Mouse (Mus musculus) myocyte (in vitro differentiated cells): ENCODE results near the gene Mrpl14. TPM values are rescaled to one million over a fixed set of nuclear protein-coding genes. Genes with fewer than 3 reads are reported as not detected.

Source experiments
- H3K27me3 ChIP-seq: one replicate; pipeline ENCODE4 v1.6.1; 2011; ENCODE audit not compliant: control insufficient read depth, insufficient read depth, insufficient read length
- H3K36me3 ChIP-seq: one replicate; pipeline ENCODE4 v1.6.1; 2011; ENCODE audit not compliant: control insufficient read depth, insufficient read depth
- H3K4me2 ChIP-seq: one replicate; pipeline ENCODE4 v1.6.1; 2011; ENCODE audit warnings: low read depth, control low read depth
- H3K4me3 ChIP-seq: one replicate; pipeline ENCODE4 v1.5.1; 2011; ENCODE audit warnings: mild to moderate bottlenecking, control low read depth, moderate library complexity
- H3K79me2 ChIP-seq: one replicate; pipeline ENCODE4 v1.6.1; 2011; ENCODE audit not compliant: control insufficient read depth, insufficient read depth
- H3ac ChIP-seq: one replicate; pipeline ENCODE4 v1.6.1; 2011; ENCODE audit not compliant: control insufficient read depth, insufficient read length
- CEBPB ChIP-seq: IDR thresholded peaks from 2 replicates; pipeline ENCODE4 v1.6.1; 2011; ENCODE audit warnings: mild to moderate bottlenecking, moderate library complexity; ENCODE audit not compliant: poor library complexity, insufficient read depth, severe bottlenecking
- E2F4 ChIP-seq: IDR thresholded peaks from one replicate; pipeline ENCODE4 v1.6.1; 2011; ENCODE audit warnings: mild to moderate bottlenecking, control low read depth, moderate library complexity; ENCODE audit not compliant: insufficient read depth
- MAX ChIP-seq: IDR thresholded peaks from one replicate; pipeline ENCODE4 v1.6.1; 2011; ENCODE audit warnings: low read depth, mild to moderate bottlenecking, control low read depth
- MYOD1 ChIP-seq, 3 experiments: IDR thresholded peaks; one replicate each; pipeline ENCODE4 v1.6.1; 2011; ENCODE audit warnings: control low read depth in 2 of 3, low read depth in 2 of 3, mild to moderate bottlenecking in 2 of 3, moderate library complexity in 1 of 3; ENCODE audit not compliant: insufficient read length in 2 of 3, control insufficient read depth in 1 of 3
- MYOG ChIP-seq, 3 experiments: IDR thresholded peaks; one replicate each; pipeline ENCODE4 v1.6.1; 2011; ENCODE audit warnings: control low read depth in 2 of 3, low read depth in 2 of 3, mild to moderate bottlenecking in 2 of 3; ENCODE audit not compliant: insufficient read length in 2 of 3, control insufficient read depth in 1 of 3, insufficient read depth in 1 of 3
- POLR2A ChIP-seq: IDR thresholded peaks from one replicate; pipeline ENCODE4 v1.6.1; 2011; ENCODE audit warnings: low read depth, mild to moderate bottlenecking, control low read depth, moderate library complexity; ENCODE audit not compliant: insufficient read length
- POLR2AphosphoS2 ChIP-seq: IDR thresholded peaks from one replicate; pipeline ENCODE4 v1.6.1; 2011; ENCODE audit warnings: low read depth, control low read depth; ENCODE audit not compliant: insufficient read length
- REST ChIP-seq: IDR thresholded peaks from one replicate; pipeline ENCODE4 v1.6.1; 2011; ENCODE audit warnings: mild to moderate bottlenecking, control low read depth, moderate library complexity; ENCODE audit not compliant: insufficient read depth, insufficient read length
- SRF ChIP-seq: IDR thresholded peaks from one replicate; pipeline ENCODE4 v1.6.1; 2011; ENCODE audit warnings: low read depth; ENCODE audit not compliant: control insufficient read depth, insufficient read length
- TCF12 ChIP-seq: IDR thresholded peaks from one replicate; pipeline ENCODE4 v1.6.1; 2011; ENCODE audit warnings: mild to moderate bottlenecking, control low read depth; ENCODE audit not compliant: poor library complexity, insufficient read depth, severe bottlenecking
- TCF3 ChIP-seq: IDR thresholded peaks from one replicate; pipeline ENCODE4 v1.6.1; 2011; ENCODE audit warnings: low read depth, control low read depth; ENCODE audit not compliant: insufficient read length
- USF1 ChIP-seq: IDR thresholded peaks from one replicate; pipeline ENCODE4 v1.6.1; 2011; ENCODE audit warnings: low read depth, mild to moderate bottlenecking, control low read depth, moderate library complexity
- polyA plus RNA-seq: library from polyadenylated mRNA; unstranded; fragments of >200 nt; fragmentation: generic; extraction: Trizol; gene quantifications from one replicate; pipeline ENCODE4 v1.2.1, GENCODE M21; 2012; ENCODE audit warnings: missing spikeins

Mrpl14 gene
- polyA plus RNA-seq, 1 experiment: 276 TPM

DNA sequence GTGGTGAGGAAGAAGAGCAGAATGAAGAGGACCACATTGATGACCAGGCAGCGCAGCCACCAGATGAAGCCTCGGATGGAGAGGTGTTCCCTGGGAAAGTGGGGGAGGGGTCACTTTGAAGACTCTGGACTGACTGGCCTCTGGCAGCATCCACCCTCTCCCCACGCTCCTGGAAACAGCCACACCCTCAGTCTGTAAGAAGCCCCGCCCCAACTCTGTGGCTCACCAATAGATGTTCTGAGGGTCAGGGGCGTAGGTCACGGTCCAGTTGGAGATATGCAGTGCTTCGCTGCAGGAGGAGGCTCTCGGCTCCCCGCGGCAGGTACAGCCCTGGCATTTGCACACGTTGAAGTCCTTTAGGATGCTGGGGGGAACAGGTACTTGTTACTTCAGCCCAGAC is 20.0 kb upstream of the Mrpl14 start:
- Histone ChIP-seq H3K36me3 (peaks cover 6% of the 10 kb centered on the region), H3ac (no peak overlapping the region), H3K27me3 (no peaks in the 10 kb centered on the region), H3K79me2 (no peaks in the 10 kb centered on the region), H3K4me2 (no peak overlapping the region), H3K4me3 (no peak overlapping the region)
- TF ChIP-seq USF1 (no peak), MAX (no peak), TCF3 (no peak), CEBPB (no peak), E2F4 (no peak), POLR2AphosphoS2 (no peak), MYOD1 (IDR thresholded peaks at IDR 0.05; ENCODE audit: control insufficient read depth in 1 of 3, insufficient read length in 2 of 3, low read depth in 2 of 3) (no peak)

DNA sequence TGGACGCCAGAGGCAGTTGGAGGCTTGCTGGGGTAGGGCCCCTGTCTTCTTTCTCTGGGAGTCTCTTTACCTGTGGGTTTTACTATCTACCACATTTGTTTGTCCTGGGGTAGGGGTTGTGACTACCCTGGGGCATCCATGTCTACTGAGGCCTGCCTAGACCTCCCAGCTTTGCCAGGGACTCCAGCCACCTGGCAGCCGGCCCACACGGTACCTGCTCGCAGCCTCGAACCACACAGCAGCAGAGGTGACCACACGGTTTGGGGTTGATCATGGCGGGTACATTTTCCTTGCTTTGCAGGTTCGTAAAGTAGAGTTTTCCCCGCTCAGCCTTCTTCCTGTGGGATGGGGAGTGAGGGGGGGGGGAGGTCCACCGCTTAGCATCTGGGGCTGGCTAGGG is 18.6 kb upstream of the Mrpl14 start:
- H3K4me3 ChIP-seq: no peak overlapping the region
- H3ac ChIP-seq: no peak overlapping the region
- no peak overlapping the region for H3K4me2 ChIP-seq
- no peaks in the 10 kb centered on the region for H3K79me2 ChIP-seq
- peaks cover 8% of the 10 kb centered on the region for H3K36me3 ChIP-seq
- TF ChIP-seq E2F4: no peak
- no peak for TF ChIP-seq MYOG (IDR thresholded peaks at IDR 0.05; ENCODE audit: control insufficient read depth in 1 of 3, insufficient read depth in 1 of 3, insufficient read length in 2 of 3, low read depth in 2 of 3)
- TF ChIP-seq MYOD1 (IDR thresholded peaks at IDR 0.05; ENCODE audit: control insufficient read depth in 1 of 3, insufficient read length in 2 of 3, low read depth in 2 of 3): no peak
- TF ChIP-seq CEBPB: no peak
- no peak for TF ChIP-seq POLR2AphosphoS2
- TF ChIP-seq TCF3: no peak
- no peak for TF ChIP-seq TCF12
- no peak for TF ChIP-seq POLR2A
- no peak for TF ChIP-seq SRF
- TF ChIP-seq USF1: no peak
- no peak for TF ChIP-seq REST
- TF ChIP-seq MAX: no peak
- no peaks in the 10 kb centered on the region for H3K27me3 ChIP-seq

DNA sequence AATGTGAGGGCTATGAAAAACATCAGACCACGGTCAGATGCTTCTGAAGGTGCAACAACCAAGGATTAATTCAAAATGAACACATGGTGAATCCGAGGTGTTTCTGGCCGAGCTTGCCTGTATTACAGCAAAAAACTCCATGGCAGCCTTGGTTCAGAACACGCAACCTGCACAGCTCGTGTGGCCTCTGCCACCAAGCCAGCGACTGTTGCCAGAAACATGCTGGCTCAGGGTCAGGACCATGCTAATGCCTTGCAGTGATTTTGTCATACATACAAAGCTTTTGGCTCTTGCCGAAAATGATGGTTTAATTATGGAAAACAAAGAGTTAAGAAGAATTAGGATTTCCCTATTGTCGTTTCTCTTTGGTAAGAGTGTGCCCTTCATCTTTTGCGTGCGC is 18.1 kb upstream of the Mrpl14 start:
- Histone ChIP-seq H3ac (no peak overlapping the region), H3K36me3 (peaks cover 8% of the 10 kb centered on the region), H3K79me2 (no peaks in the 10 kb centered on the region), H3K27me3 (no peaks in the 10 kb centered on the region), H3K4me3 (no peak overlapping the region), H3K4me2 (no peak overlapping the region)
- TF ChIP-seq TCF12 (no peak), REST (no peak)

DNA sequence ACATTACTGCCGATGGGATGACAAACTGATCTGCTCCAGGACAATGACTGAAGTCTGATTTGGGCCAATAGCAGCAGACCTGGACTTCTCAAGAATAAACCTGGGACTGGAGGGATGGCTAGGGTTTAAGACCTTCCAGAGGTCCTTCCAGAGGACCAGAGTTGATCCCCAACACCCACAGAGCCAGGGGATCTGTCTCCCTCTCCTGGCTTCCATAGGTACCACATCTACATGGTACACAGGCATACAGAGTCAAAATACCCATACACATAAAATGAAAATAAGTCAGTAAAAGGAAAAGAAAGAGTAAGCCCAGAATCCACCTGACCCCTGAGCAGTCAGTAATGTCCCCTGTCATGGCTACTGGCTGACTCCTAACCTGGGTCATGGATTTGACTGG is 14.3 kb upstream of the Mrpl14 start:
- Histone ChIP-seq H3K79me2 (no peaks in the 10 kb centered on the region), H3K27me3 (no peaks in the 10 kb centered on the region), H3K4me3 (no peak overlapping the region), H3K36me3 (peaks cover 8% of the 10 kb centered on the region), H3K4me2 (no peak overlapping the region), H3ac (no peak overlapping the region)
- TF ChIP-seq MYOG (IDR thresholded peaks at IDR 0.05; ENCODE audit: control insufficient read depth in 1 of 3, insufficient read depth in 1 of 3, insufficient read length in 2 of 3, low read depth in 2 of 3): no peak
- no peak for TF ChIP-seq MAX
- no peak for TF ChIP-seq SRF
- no peak for TF ChIP-seq POLR2AphosphoS2
- TF ChIP-seq MYOD1 (IDR thresholded peaks at IDR 0.05; ENCODE audit: control insufficient read depth in 1 of 3, insufficient read length in 2 of 3, low read depth in 2 of 3): no peak
- TF ChIP-seq REST: no peak
- no peak for TF ChIP-seq CEBPB
- TF ChIP-seq TCF12: no peak
- no peak for TF ChIP-seq E2F4
- TF ChIP-seq POLR2A: no peak
- no peak for TF ChIP-seq USF1
- no peak for TF ChIP-seq TCF3

DNA sequence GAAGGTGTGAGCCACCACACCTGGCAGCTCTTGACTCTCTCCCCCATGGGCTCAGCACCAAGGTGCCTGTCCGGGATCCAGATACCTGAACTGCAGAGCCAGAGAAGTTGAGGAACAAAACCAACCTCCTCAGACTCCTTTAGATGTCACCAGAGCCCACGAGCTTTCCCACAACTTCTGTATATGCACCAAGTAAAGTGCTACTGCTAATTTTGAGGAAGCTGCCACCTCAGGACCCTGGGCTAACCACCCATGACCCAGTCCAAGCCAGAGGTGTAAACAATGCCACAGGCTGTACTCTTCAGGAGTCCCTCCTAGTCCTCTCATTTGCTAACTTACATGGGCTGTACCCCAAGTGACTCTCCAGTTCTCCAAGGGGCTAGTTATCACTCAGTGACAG is 13.5 kb upstream of the Mrpl14 start:
- Histone ChIP-seq H3K4me3 (no peak overlapping the region), H3K79me2 (no peaks in the 10 kb centered on the region), H3K36me3 (peaks cover 8% of the 10 kb centered on the region), H3K27me3 (no peaks in the 10 kb centered on the region), H3ac (no peak overlapping the region), H3K4me2 (no peak overlapping the region)
- TF ChIP-seq POLR2A: no peak
- no peak for TF ChIP-seq REST
- TF ChIP-seq TCF12: no peak
- TF ChIP-seq MYOG (IDR thresholded peaks at IDR 0.05; ENCODE audit: control insufficient read depth in 1 of 3, insufficient read depth in 1 of 3, insufficient read length in 2 of 3, low read depth in 2 of 3): no peak
- no peak for TF ChIP-seq USF1
- TF ChIP-seq CEBPB: no peak
- no peak for TF ChIP-seq MAX
- TF ChIP-seq SRF: no peak
- no peak for TF ChIP-seq MYOD1 (IDR thresholded peaks at IDR 0.05; ENCODE audit: control insufficient read depth in 1 of 3, insufficient read length in 2 of 3, low read depth in 2 of 3)
- TF ChIP-seq E2F4: no peak
- TF ChIP-seq TCF3: no peak
- no peak for TF ChIP-seq POLR2AphosphoS2
